12 mouse cellular contexts compared by ENCODE assay signal in the genomic region with DNA sequence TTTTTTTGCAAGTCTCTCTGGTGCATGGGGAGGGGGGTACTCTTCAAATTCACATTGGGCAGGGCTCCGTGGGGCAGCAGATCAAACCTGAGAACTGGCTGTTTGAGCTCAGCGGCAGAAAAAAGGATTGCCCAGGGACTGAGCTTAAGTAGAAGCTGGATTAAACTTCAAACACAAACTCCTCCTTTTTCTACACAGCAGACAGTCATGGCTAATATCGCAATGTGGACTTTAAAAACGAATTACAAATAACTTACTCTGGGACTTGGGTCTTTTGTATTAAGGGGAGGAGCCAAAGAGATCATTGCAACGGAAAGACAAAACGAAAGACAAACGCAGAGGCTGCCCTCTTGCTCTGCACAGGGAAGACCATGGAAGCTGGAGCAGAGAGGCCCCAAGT.
DNase-seq lines count a peak whose midpoint lies in the region; ATAC-seq and TF ChIP-seq lines count a peak whose summit lies in the region.
"Had no signal": no experiment of that assay in that cellular context is flagged by ENCODE, and none has a peak within 500 bp of the region (broad histone marks: within the 10 kb centered on the region; RNA-seq: fewer than 3 reads in every experiment).

No protein-coding gene starts in this region.

- TF ChIP-seq CTCF in kidney, postnatal 0 days (IDR thresholded peaks at IDR 0.05; ENCODE audit: low read depth): no peak

- no peak overlapping the region for H3K9ac ChIP-seq in kidney, postnatal 0 days (ENCODE audit: low read depth, low read length)
- H3K9ac ChIP-seq in forebrain, embryonic 13.5 days: peak overlapping the region; percentile 26; the same call in 1 of the 2 replicates
- no peak overlapping the region; the same call in 1 of the 2 replicates for H3K9ac ChIP-seq in midbrain, embryonic 12.5 days (replicated peaks)

- H3K27ac ChIP-seq in kidney, postnatal 0 days: no peak overlapping the region
- peak overlapping the region; percentile 76 for H3K27ac ChIP-seq in forebrain, embryonic 13.5 days
- peak overlapping the region; percentile 57 for H3K27ac ChIP-seq in midbrain, embryonic 12.5 days (replicated peaks)
- H3K27ac ChIP-seq: heart, adult 2 months had no signal

- no peak for ATAC-seq in kidney, postnatal 0 days (replicated peaks; ENCODE audit: low FRiP score, low read depth)
- ATAC-seq in forebrain, embryonic 13.5 days: no peak; the same call in 1 of the 2 replicates
- ATAC-seq in midbrain, embryonic 12.5 days (ENCODE audit: low FRiP score, low read depth): 0 out of 2 replicates have a peak, but pooled peaks have one; percentile 43

- DNase-seq in embryo, embryonic 11 days: peak; percentile 36
- no peak for DNase-seq in embryo, embryonic 9.5 days (ENCODE audit: extremely low spot score)
- DNase-seq in kidney, postnatal 0 days (ENCODE audit: low spot score): no peak
- no peak for DNase-seq in kidney, postnatal 25 days
- no peak for DNase-seq in layer of hippocampus, adult 11-12 months (ENCODE audit: low spot score)
- no peak for DNase-seq in testis, postnatal 10 days (ENCODE audit: low spot score)
- DNase-seq: heart, adult 2 months; spleen, adult 18-20 months; thymus, postnatal 36 days had no signal

- no peak overlapping the region for H3K4me3 ChIP-seq in kidney, postnatal 0 days (replicated peaks; ENCODE audit: low read depth, low read length)
- no peak overlapping the region for H3K4me3 ChIP-seq in forebrain, embryonic 13.5 days
- no peak overlapping the region for H3K4me3 ChIP-seq in midbrain, embryonic 12.5 days
- H3K4me3 ChIP-seq: heart, adult 2 months had no signal

- H3K36me3 ChIP-seq in kidney, postnatal 0 days (ENCODE audit: insufficient read depth, low read length): no peaks in the 10 kb centered on the region
- H3K36me3 ChIP-seq in forebrain, embryonic 13.5 days (ENCODE audit: poor library complexity, severe bottlenecking): no peaks in the 10 kb centered on the region
- H3K36me3 ChIP-seq in midbrain, embryonic 12.5 days: no peaks in the 10 kb centered on the region
- H3K36me3 ChIP-seq: G1E had no signal

- 26% methylated on average over 7 of the region's 7 CpGs for WGBS in kidney, postnatal 0 days
- WGBS in forebrain, embryonic 13.5 days: 5% methylated on average over 7 of the region's 7 CpGs
- 2% methylated on average over 7 of the region's 7 CpGs for WGBS in midbrain, embryonic 12.5 days

- H3K4me2 ChIP-seq in kidney, postnatal 0 days (ENCODE audit: low read length): 0 out of 2 replicates have a peak overlapping the region, but pooled peaks have one; percentile 25
- peak overlapping the region; percentile 40 for H3K4me2 ChIP-seq in forebrain, embryonic 13.5 days
- H3K4me2 ChIP-seq in midbrain, embryonic 12.5 days (replicated peaks): peak overlapping the region; percentile 25

- no peaks in the 10 kb centered on the region for H3K9me3 ChIP-seq in kidney, postnatal 0 days (replicated peaks; ENCODE audit: low read length)
- no peaks in the 10 kb centered on the region for H3K9me3 ChIP-seq in forebrain, embryonic 13.5 days (replicated peaks)
- H3K9me3 ChIP-seq in midbrain, embryonic 12.5 days: no peaks in the 10 kb centered on the region

- no peaks in the 10 kb centered on the region for H3K27me3 ChIP-seq in kidney, postnatal 0 days (ENCODE audit: insufficient read depth, low read length)
- H3K27me3 ChIP-seq in forebrain, embryonic 13.5 days: no peaks in the 10 kb centered on the region
- no peaks in the 10 kb centered on the region for H3K27me3 ChIP-seq in midbrain, embryonic 12.5 days

- H3K4me1 ChIP-seq in kidney, postnatal 0 days (replicated peaks; ENCODE audit: insufficient read depth, low read length): peaks cover 12% of the 10 kb centered on the region
- H3K4me1 ChIP-seq in forebrain, embryonic 13.5 days: peaks cover 41% of the 10 kb centered on the region
- H3K4me1 ChIP-seq in midbrain, embryonic 12.5 days: peaks cover 46% of the 10 kb centered on the region
